Mouse (Mus musculus): ENCODE measurements at regions not wholly inside any gene's neighbourhood (a gene's known extent, or its start where the extent isn't known, plus 50 kb on each side); places are given as distances from the start of the nearest gene placed in this dataset.

- no peaks in the 10 kb centered on the region for H3K9me3 ChIP-seq (replicated peaks)
- no peak for ATAC-seq (ENCODE audit: insufficient number of reproducible peaks, low FRiP score)
- 66% methylated on average over 8 of the region's 8 CpGs for WGBS
- H3K27ac ChIP-seq (ENCODE audit: poor library complexity, severe bottlenecking) = no peak overlapping the region
- H3K4me2 ChIP-seq = no peak overlapping the region
- H3K9ac ChIP-seq = no peak overlapping the region
- H3K27me3 ChIP-seq (replicated peaks) = no peaks in the 10 kb centered on the region
- no peak overlapping the region for H3K4me3 ChIP-seq
- no peaks in the 10 kb centered on the region for H3K36me3 ChIP-seq
- H3K4me1 ChIP-seq (replicated peaks) = no peaks in the 10 kb centered on the region
These were observed 171.7 kb downstream of the Btg1 start for GRCm38 (mm10) chr10:96788352-96789016.

- H3K27ac ChIP-seq (ENCODE audit: poor library complexity, severe bottlenecking) = no peak overlapping the region
- no peak overlapping the region for H3K9ac ChIP-seq
- H3K36me3 ChIP-seq = no peaks in the 10 kb centered on the region
- WGBS = 69% methylated on average over 6 of the region's 6 CpGs
- H3K4me2 ChIP-seq = no peak overlapping the region
- H3K4me3 ChIP-seq = no peak overlapping the region
- no peak for ATAC-seq (ENCODE audit: insufficient number of reproducible peaks, low FRiP score)
- H3K4me1 ChIP-seq (replicated peaks) = no peaks in the 10 kb centered on the region
- no peaks in the 10 kb centered on the region for H3K9me3 ChIP-seq (replicated peaks)
- H3K27me3 ChIP-seq (replicated peaks) = no peaks in the 10 kb centered on the region
These were observed 180.3 kb downstream of the Btg1 start for GRCm38 (mm10) chr10:96797116-96797515.

- no peak overlapping the region for H3K4me2 ChIP-seq
- ATAC-seq (ENCODE audit: insufficient number of reproducible peaks, low FRiP score) = no peak
- WGBS = 80% methylated on average over 3 of the region's 3 CpGs
These were observed 184.0 kb downstream of the Btg1 start for GRCm38 (mm10) chr10:96800801-96801200.

DNA sequence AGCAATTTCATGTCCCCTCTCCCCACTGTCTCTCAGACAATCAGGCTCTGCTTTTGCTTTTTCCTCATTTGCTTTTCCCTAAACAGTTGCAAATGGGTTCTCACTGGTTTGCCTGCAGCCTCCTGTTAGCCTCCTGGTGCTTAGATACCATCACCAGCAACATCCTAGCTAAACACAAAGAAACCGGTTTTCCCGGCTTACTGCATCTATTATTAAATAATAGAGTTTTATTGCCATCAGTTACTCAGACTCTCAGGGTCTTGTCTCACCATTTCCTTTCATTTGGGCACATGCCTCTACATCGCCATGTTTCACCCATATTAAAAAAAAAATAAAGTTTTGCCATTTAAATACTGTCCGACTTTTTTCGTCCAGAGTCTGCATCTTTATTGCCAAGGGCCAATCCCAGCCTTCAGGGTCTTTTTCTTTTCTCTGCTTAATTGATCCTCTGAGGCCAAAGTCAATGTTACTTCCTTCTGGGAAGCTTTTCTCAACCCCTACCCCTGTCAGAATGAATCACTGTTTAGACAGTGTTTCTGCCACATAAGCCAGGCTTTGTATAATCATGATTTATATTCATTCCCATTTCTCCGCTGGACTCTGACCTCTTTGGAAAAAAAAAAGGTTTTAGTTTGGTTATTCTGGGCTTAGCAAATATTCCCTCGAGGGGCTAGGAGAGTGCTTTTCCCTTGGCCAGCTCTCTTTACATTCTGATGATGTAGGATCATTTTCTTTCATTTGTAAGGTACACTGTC lies 187.4 kb downstream of the Btg1 start:
- H3K36me3 ChIP-seq = no peaks in the 10 kb centered on the region
- H3K9ac ChIP-seq = no peak overlapping the region
- H3K27ac ChIP-seq (ENCODE audit: poor library complexity, severe bottlenecking) = no peak overlapping the region

More at GRCm38 (mm10) chr10:96800801-96801200, 184.0 kb downstream of the Btg1 start:
- Histone ChIP-seq H3K36me3 (no peaks in the 10 kb centered on the region), H3K9ac (no peak overlapping the region), H3K27me3 (replicated peaks) (no peaks in the 10 kb centered on the region), H3K4me3 (no peak overlapping the region), H3K9me3 (replicated peaks) (no peaks in the 10 kb centered on the region), H3K27ac (ENCODE audit: poor library complexity, severe bottlenecking) (no peak overlapping the region), H3K4me1 (replicated peaks) (no peaks in the 10 kb centered on the region)

GRCm38 (mm10) chr10:96806579-96806978 lies 189.8 kb downstream of the Btg1 start:
- H3K4me1 ChIP-seq (replicated peaks) = no peaks in the 10 kb centered on the region
- no peak overlapping the region for H3K9ac ChIP-seq
- no peak overlapping the region for H3K4me2 ChIP-seq
- H3K27me3 ChIP-seq (replicated peaks) = no peaks in the 10 kb centered on the region
- H3K27ac ChIP-seq (ENCODE audit: poor library complexity, severe bottlenecking) = no peak overlapping the region
- H3K9me3 ChIP-seq (replicated peaks) = no peaks in the 10 kb centered on the region
- no peaks in the 10 kb centered on the region for H3K36me3 ChIP-seq
- WGBS = 55% methylated on average over 6 of the region's 7 CpGs
- no peak for ATAC-seq (ENCODE audit: insufficient number of reproducible peaks, low FRiP score)
- no peak overlapping the region for H3K4me3 ChIP-seq

More for the DNA sequence above, 187.4 kb downstream of the Btg1 start:
- no peak overlapping the region for H3K4me3 ChIP-seq
- H3K9me3 ChIP-seq (replicated peaks) = no peaks in the 10 kb centered on the region
- H3K4me2 ChIP-seq = no peak overlapping the region
- no peaks in the 10 kb centered on the region for H3K27me3 ChIP-seq (replicated peaks)
- ATAC-seq (ENCODE audit: insufficient number of reproducible peaks, low FRiP score) = no peak
- H3K4me1 ChIP-seq (replicated peaks) = no peaks in the 10 kb centered on the region
- WGBS = 69% methylated on average over 7 of the region's 7 CpGs

- WGBS = 62% methylated on average over 1 of the region's 1 CpGs
- H3K36me3 ChIP-seq = no peaks in the 10 kb centered on the region
- ATAC-seq (ENCODE audit: insufficient number of reproducible peaks, low FRiP score) = no peak
- no peaks in the 10 kb centered on the region for H3K4me1 ChIP-seq (replicated peaks)
- no peak overlapping the region for H3K27ac ChIP-seq (ENCODE audit: poor library complexity, severe bottlenecking)
- H3K9me3 ChIP-seq (replicated peaks) = no peaks in the 10 kb centered on the region
- no peak overlapping the region for H3K4me3 ChIP-seq
- H3K27me3 ChIP-seq (replicated peaks) = no peaks in the 10 kb centered on the region
- H3K4me2 ChIP-seq = no peak overlapping the region
- H3K9ac ChIP-seq = no peak overlapping the region
These were observed 205.0 kb downstream of the Btg1 start for GRCm38 (mm10) chr10:96821852-96822251.

DNA sequence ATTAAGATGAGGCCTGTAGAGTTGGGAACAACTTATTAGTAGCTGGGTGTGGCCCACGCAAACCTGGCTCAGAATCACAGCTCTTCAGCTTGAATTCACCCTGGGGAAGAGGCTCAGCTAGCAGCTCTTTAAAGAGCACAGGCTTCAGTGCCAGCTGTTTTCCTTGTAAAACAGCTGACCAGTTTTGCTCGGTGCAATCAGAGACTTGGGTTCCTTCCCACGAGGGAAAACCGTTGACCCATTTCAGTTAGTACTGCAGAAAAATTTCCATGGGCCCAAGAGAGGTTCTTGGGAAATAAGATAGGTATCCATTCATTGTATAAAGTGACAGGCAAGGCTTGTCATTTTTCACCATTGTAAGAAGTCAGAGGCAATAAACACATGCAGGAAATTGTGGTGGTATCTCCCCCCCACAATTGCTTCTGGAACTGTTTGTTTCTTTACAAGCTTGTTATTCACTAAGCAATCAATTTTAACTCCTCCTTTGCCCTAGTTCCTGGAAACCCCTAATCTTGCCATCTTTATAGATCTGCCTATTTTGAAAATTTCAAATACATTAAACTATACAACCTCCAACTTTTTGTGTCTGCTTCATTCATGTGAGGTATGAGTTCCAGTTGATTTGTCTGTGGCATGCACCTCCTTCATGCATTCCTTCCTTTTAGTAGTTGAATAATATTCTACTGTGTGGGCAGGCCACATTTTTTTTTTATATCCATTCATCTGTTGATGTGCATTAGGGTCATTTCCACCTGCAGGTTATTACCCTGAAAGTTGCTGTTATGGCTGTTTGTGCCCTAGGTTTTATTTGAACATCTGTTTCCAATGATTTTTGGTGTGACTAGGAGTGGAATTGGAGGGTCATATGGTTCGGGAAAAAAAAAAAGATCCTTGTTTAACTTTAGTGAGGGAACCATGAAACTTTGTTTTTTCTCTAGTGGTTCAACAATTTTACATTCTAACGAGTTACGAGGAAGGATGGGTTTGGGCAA lies 205.8 kb downstream of the Btg1 start:
- no peaks in the 10 kb centered on the region for H3K27me3 ChIP-seq (replicated peaks)
- 72% methylated on average over 7 of the region's 7 CpGs for WGBS
- H3K4me1 ChIP-seq (replicated peaks) = no peaks in the 10 kb centered on the region
- no peak overlapping the region for H3K4me3 ChIP-seq
- H3K27ac ChIP-seq (ENCODE audit: poor library complexity, severe bottlenecking) = no peak overlapping the region
- H3K36me3 ChIP-seq = no peaks in the 10 kb centered on the region
- H3K9me3 ChIP-seq (replicated peaks) = no peaks in the 10 kb centered on the region
- no peak for ATAC-seq (ENCODE audit: insufficient number of reproducible peaks, low FRiP score)
- H3K9ac ChIP-seq = no peak overlapping the region
- H3K4me2 ChIP-seq = no peak overlapping the region

GRCm38 (mm10) chr10:96826234-96826788 lies 209.5 kb downstream of the Btg1 start:
- Histone ChIP-seq H3K4me2 (peak overlapping the region; percentile 29; the same call in 1 of the 2 replicates), H3K9me3 (replicated peaks) (no peaks in the 10 kb centered on the region), H3K27ac (ENCODE audit: poor library complexity, severe bottlenecking) (no peak overlapping the region), H3K27me3 (replicated peaks) (no peaks in the 10 kb centered on the region), H3K36me3 (no peaks in the 10 kb centered on the region), H3K4me3 (no peak overlapping the region), H3K4me1 (replicated peaks) (0 out of 2 replicates have a peak, but pooled peaks cover 2% of the 10 kb centered on the region), H3K9ac (no peak overlapping the region)
- 48% methylated on average over 7 of the region's 7 CpGs for WGBS
- no peak for ATAC-seq (ENCODE audit: insufficient number of reproducible peaks, low FRiP score)

DNA sequence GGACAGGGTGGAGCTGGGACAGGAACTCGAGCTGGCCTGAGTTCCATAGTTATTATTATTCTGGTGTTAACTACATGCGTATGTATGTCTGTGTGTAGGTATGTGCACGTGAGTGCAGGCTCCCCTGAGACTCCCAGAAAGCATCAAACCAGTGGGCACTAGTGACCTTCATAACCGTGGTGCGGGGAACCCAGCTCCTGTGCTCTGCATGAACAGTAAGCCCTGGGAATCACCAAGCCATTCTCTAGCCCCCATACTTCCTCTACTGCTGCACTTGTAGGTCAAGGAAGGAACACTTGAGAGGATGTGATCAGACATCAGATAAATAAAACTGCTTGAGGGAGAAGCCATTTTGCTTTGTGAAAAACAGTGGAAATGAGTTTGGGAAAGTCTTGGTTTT lies 211.2 kb downstream of the Btg1 start:
- no peaks in the 10 kb centered on the region for H3K9me3 ChIP-seq (replicated peaks)
- H3K27ac ChIP-seq (ENCODE audit: poor library complexity, severe bottlenecking) = no peak overlapping the region
- H3K4me3 ChIP-seq = no peak overlapping the region
- H3K4me2 ChIP-seq = no peak overlapping the region
- H3K4me1 ChIP-seq (replicated peaks) = 0 out of 2 replicates have a peak, but pooled peaks cover 2% of the 10 kb centered on the region
- H3K27me3 ChIP-seq (replicated peaks) = no peaks in the 10 kb centered on the region
- 83% methylated on average over 5 of the region's 5 CpGs for WGBS
- H3K36me3 ChIP-seq = no peaks in the 10 kb centered on the region
- ATAC-seq (ENCODE audit: insufficient number of reproducible peaks, low FRiP score) = no peak
- no peak overlapping the region for H3K9ac ChIP-seq

DNA sequence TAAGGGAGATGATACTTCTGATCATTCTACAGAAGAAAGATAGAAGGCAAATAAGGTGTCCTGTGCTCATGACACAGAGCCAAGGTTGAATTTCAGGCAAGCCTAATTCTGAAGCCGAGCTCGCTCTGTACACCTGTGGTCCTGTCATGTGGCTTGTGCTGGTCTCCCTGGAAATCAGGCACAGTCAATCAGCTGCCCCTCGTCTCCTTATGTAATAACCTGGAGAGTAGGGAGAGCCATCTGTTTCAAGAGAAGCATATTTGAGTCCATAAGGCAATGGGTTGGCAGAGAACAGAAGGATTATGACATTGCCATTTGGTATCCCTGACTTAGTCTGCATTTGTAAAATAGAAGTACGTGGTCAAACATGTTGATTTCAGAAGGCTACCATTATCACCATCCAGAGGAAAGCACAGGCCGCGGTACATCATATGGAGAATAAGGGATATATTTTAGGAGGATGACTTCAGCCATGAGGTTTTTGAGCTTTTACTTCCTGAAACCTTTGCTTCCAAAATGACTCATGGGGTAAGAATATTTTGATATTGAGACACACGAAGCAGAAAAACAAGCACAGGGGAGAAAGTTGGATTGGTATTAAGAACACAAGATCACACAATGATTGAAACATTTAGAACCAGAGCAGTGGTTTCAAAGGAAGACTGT lies 211.9 kb downstream of the Btg1 start:
- Histone ChIP-seq H3K9ac (no peak overlapping the region), H3K4me2 (no peak overlapping the region), H3K4me3 (no peak overlapping the region), H3K36me3 (no peaks in the 10 kb centered on the region), H3K9me3 (replicated peaks) (no peaks in the 10 kb centered on the region), H3K27ac (ENCODE audit: poor library complexity, severe bottlenecking) (no peak overlapping the region), H3K4me1 (replicated peaks) (0 out of 2 replicates have a peak, but pooled peaks cover 2% of the 10 kb centered on the region), H3K27me3 (replicated peaks) (no peaks in the 10 kb centered on the region)
- no peak for ATAC-seq (ENCODE audit: insufficient number of reproducible peaks, low FRiP score)
- WGBS = 71% methylated on average over 7 of the region's 7 CpGs

Measured in heart, embryonic 12.5 days (tissue).